Mouse (Mus musculus) layer of hippocampus, postnatal 36 days (tissue): ENCODE measurements at regions not wholly inside any gene's neighbourhood (a gene's known extent, or its start where the extent isn't known, plus 50 kb on each side); places are given as distances from the start of the nearest gene placed in this dataset.
A peak's percentile ranks its signal among the peaks of the same experiment; 100 is the strongest.

Source experiments
- DNase-seq, 2 experiments: peaks; one replicate each; pipeline ENCODE4 v3.0.0; 2022

GRCm38 (mm10) chr6:147755750-147756523 lies 280.3 kb downstream of the Ccdc91 start:
- DNase-seq: no peak

DNA sequence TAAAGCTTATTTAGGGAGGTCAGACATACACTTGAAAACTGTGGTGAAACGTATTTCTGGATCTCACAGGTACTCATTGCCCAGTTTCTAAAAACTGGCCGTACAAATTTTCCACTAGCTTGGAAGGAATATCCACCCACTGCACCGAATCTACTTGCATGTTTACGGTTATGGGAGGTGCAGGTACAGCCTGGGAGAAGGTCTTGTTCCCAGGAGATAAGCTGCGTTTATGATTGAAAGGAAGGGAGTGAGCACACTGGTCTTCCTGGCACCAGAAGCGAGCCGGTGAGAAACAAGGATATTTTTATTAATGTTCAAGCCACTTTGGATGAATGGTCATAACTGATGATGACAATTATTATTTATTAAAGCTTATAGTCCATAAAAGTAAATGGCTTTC lies 283.9 kb downstream of the Ccdc91 start:
- no peak for DNase-seq

GRCm38 (mm10) chr6:147760113-147760512 lies 284.5 kb downstream of the Ccdc91 start:
- DNase-seq: no peak

GRCm38 (mm10) chr6:147765241-147765640 lies 281.8 kb upstream of the Far2 start:
- DNase-seq: no peak

- no peak for DNase-seq
These were observed 277.9 kb upstream of the Far2 start for GRCm38 (mm10) chr6:147769180-147769579.

DNA sequence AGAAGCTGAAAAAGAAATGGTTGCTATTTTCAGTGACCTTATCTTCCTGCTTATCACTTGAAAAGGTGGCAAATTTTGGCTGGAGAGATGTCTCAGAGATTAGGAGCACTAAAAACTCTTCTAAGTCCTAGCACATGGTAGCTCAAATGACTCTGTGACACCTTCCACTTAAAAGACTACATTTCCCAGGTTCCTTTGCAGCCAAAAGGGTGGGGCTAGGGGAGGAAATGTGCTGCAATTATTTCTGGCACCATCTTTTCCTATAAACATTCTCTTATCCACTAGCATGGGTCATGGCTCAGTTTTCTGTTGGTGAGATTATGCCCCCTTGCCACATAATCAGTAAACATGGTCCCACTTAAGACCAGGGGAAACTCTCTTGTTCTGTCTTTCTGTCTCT lies 277.0 kb upstream of the Far2 start:
- DNase-seq: no peak

GRCm38 (mm10) chr6:147771411-147771810 lies 275.6 kb upstream of the Far2 start:
- no peak for DNase-seq

- no peak for DNase-seq
These were observed 273.2 kb upstream of the Far2 start for GRCm38 (mm10) chr6:147773904-147774303.

DNA sequence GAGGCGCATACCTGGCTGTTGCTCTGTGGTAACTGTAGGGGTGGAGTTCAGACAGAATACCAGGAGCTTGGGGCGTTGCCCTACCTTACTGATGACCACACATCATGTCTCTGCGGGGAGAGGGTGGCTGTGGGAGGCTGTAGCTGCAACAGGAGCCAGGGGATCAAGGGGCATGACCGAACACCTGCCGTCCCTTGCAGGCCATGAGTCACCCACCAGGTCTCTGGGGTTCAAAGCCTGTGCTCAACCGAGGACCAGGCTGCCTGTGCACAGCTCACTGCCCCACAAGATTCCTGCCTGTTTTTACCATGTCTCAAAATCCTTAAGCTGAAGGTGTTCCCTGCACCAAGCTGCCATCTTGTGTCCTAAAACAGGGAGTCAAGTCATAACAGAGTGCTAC lies 272.4 kb upstream of the Far2 start:
- no peak for DNase-seq

- no peak for DNase-seq
These were observed 267.6 kb upstream of the Far2 start for GRCm38 (mm10) chr6:147779466-147779865.

GRCm38 (mm10) chr6:147784249-147784648 lies 262.8 kb upstream of the Far2 start:
- DNase-seq: no peak

DNA sequence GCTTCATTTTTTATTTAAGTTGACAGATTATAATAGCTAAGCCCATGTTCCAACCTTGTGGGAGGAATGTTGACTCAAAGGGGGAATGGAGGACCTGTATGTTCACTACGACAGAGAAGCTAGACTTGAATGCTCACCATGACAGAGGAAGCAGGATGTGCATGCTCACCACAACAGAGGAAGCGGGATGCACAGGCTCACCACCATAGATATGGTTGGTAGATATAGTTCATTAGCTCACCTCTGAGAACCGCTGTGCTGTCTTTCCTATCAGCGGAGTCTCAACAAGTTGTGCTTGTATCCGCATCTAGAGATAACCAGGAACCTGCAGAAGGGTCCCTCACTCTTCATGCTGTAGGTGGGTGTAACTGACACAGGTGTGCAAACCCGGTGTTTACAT lies 262.2 kb upstream of the Far2 start:
- no peak for DNase-seq

DNA sequence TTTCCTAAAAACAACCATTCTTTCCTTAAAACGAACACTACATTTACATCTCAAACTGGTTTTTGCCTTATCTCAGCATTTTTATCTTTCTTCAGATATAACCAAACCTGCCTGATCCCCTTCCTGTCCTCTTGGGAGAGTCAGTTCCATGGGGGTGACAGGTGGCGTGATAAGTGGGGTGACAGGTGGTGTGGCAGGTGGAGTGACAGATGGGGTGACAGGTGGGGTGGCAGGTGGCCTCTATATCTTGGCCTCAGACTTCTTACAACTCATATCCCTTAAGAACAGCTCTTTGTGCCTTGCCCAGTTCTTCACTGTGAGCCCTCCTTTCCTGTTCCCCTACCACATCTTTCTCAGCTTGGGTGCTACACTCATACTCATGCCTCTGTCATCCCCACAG lies 259.0 kb upstream of the Far2 start:
- no peak for DNase-seq

DNA sequence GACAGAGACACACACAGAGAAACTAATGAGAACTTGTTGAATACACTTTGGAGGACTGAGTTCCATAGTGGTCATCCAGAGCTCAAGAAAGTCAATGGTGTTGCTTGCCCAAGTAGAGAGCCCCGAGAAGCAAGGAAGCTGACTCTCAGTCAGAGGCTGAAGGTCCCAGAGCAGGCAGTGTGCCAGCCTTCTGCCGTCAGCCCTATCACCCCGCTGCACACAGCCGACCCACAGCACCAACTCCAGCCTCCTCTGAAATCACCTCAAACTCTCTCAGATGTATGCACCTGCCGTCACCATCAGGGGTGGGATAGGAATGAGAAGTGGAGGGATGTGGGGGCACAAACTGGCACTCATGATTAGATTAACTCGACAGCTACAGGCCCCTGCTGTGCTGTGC lies 257.9 kb upstream of the Far2 start:
- DNase-seq: no peak

DNA sequence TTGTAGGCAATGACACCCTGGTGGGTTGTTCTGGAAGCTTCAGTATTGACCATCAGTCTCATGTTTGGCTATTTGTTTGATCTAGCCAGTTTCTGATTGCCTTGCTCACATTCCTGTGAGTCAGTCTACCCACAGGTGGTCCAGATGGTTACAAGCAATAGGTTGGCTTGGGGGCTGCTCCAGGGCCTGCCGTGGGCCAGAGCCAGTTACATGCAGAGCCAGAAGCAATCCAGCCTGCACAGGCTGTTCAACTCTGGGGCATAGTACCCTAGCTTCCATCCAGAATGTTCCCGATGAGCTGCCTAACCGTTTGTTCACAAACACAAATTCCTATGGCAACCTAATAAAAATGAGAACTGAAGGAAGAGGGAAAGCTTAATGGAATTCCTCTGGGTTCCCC lies 253.2 kb upstream of the Far2 start:
- DNase-seq: peak; percentile 8 to 9

DNA sequence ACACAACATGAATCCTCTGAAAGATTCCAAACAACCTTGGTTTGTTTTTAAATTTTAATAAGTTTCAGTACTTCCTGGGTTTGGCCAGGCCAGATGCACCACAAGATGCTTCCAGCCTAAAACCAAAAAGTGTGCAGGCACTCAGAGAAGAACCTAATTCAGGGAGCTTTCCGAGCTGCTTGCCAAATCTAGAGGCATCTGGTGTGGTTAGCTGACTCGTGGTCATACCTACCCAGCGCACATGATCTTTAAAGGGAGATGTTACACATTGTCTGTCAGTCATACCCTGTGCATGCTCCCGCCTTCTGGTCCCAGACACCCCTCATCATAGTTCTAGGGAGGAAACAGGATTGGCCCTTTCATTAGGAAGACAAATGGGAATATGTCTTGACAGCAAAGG lies 252.7 kb upstream of the Far2 start:
- no peak for DNase-seq

DNA sequence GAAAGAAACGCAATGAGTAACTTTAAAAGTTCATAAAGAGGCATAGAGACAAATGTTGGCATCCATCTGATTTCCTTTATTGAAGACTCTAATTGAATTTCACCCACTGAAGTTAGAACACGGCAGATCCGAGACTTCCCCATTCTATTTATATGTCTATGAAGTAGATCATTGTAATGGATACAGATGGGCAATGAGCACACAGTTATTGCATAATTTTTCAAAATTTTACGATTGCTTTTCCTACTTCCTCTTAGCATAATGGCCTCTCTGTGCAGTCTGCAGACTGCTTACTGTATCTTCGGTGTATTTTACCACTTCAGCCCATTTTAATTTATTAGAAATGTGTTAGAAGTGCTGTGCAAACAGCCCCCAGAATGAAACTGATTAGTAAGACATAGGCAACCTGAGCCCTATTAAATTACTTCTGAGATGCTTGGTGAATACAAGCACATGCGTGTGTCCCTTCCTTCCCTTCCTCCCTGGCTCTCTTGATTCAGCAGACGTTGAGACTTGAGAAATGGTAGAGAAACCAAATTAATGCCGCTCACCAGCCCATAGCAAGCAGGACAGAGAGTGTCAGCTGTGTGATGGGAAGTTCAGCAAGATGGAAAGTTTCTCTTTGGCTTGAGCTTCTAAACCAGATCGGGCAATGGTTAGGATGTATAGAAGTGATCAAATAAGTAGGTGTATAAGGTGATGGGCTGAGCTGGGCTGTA lies 247.9 kb upstream of the Far2 start:
- no peak for DNase-seq

GRCm38 (mm10) chr6:147799861-147800260 lies 247.2 kb upstream of the Far2 start:
- no peak for DNase-seq

DNA sequence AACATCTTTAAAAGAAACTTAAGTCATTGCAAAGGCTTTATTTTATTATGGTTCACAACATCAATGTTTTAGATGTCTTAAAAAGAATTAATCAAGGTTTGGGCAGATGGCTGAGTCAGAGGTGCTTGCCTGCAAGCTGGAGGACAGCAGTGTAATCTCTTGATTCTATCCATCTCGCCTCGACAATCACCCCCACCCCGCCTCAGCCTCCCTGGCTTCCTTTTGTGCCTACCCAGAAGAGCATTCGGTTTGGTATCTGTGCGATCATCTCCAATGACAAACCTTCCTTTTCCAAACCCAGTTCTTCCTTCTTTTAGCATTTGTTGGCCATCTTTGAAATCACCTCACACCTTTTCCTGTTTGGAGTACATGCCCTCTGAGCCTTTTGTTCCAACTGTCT lies 246.2 kb upstream of the Far2 start:
- DNase-seq: no peak

GRCm38 (mm10) chr6:147803893-147804292 lies 243.2 kb upstream of the Far2 start:
- DNase-seq: no peak

GRCm38 (mm10) chr6:147810710-147811109 lies 236.3 kb upstream of the Far2 start:
- DNase-seq: peak; percentile 59 to 73

DNA sequence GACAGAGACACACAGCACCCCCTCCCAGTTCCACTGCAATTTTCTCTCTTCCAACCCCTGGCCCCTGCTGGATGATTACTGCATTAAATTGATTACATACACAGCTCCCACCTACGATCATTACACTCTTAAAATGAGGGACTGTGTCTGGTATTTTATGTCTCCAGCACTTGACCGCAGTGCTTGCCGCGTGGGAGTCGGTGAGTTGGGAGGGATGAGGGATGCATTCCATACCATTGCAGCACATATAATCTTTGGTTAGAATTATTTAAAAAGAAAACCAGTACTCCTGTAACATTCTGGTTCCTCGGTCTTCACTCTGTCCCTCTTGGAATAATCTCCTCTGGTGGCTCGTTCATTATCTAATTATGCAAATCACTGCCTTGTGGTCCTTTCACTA lies 230.2 kb upstream of the Far2 start:
- no peak for DNase-seq

GRCm38 (mm10) chr6:147817262-147817661 lies 229.8 kb upstream of the Far2 start:
- DNase-seq: no peak

DNA sequence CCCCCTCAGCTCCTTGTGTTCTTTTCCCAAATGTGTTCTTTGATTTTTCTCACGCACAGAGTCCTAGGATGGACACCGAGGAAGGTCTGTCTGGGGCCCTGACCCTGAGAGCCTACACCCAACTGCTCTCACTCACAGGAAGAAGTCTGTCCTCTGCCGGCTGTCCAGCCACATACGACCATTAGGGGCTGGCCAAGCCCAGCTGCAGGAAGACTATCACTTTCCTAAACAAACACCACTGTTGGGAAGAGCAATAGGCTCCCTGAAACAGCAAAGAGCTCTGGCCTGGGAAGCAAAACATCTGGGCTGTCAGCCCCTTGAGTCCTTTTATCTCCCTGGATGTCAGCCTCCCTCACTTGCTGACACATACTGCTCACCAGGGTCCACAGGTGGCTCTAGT lies 224.8 kb upstream of the Far2 start:
- no peak for DNase-seq
